Mouse (Mus musculus) heart, postnatal 0 days (tissue): ENCODE data around the gene Hivep3.

Experiments
- CTCF ChIP-seq: IDR thresholded peaks from 2 replicates; pipeline ENCODE4 v1.5.1; 2016; ENCODE audit warnings: antibody characterized with exemption, control low read depth, low read depth
- EP300 ChIP-seq: IDR thresholded peaks from 2 replicates; pipeline ENCODE4 v1.6.1; 2016; ENCODE audit warnings: antibody characterized with exemption, low read depth

GRCm38 (mm10) chr4:120164316-120164715 lies 430.7 kb downstream of the Hivep3 start:
- TF ChIP-seq CTCF (no peak), EP300 (no peak)
